Mouse (Mus musculus): ENCODE results near the gene Mrpl54.

GRCm38 (mm10) chr10:81259225-81259884 lies 7.4 kb downstream of the Mrpl54 start:
- TF ChIP-seq CTCF (IDR thresholded peaks at IDR 0.05; ENCODE audit: extremely low read depth, insufficient read length, insufficient replicate concordance, low read depth, low read length) (no peak), POLR2A (IDR thresholded peaks at IDR 0.05; ENCODE audit: low read depth, low read length) (no peak)

Data from small intestine, adult 2 months (tissue).